Mouse (Mus musculus): ENCODE measurements at regions not wholly inside any gene's neighbourhood (a gene's known extent, or its start where the extent isn't known, plus 50 kb on each side); places are given as distances from the start of the nearest gene placed in this dataset.

- TF ChIP-seq POLR2A (IDR thresholded peaks at IDR 0.05; ENCODE audit: low read depth, low read length) (no peak), CTCF (IDR thresholded peaks at IDR 0.05; ENCODE audit: borderline replicate concordance, insufficient read depth, low read length) (no peak)
These were observed 122.3 kb upstream of the Max start for GRCm38 (mm10) chr12:77084343-77084742.
